Mouse (Mus musculus) liver, embryonic 11.5 days (tissue): Measurements from ENCODE around the gene Hgd. TPM values are rescaled to one million over a fixed set of nuclear protein-coding genes. Genes with fewer than 3 reads are reported as not detected.

Source experiments
- ATAC-seq: fragments of 200-750 bp; cut with Nextera tagmentation; replicated peaks from 2 replicates; pipeline ENCODE4 v1.8.0; 2017; ENCODE audit warnings: moderate number of reproducible peaks, mild to moderate bottlenecking, moderate TSS enrichment, moderate library complexity; ENCODE audit not compliant: low FRiP score
- DNase-seq: peaks from one replicate; pipeline ENCODE4 v3.0.0-alpha.2; 2017; ENCODE audit warnings: low spot score
- H3K27ac ChIP-seq: fragments of 300-500 bp; sonication (generic); 2 replicates; pipeline ENCODE4 v1.5.1; 2014; ENCODE audit warnings: mild to moderate bottlenecking, low read depth, low read length, control low read depth
- H3K27me3 ChIP-seq: fragments of 300-500 bp; sonication (generic); replicated peaks from 2 replicates; pipeline ENCODE4 v1.6.1; 2014; ENCODE audit warnings: low read length, mixed read lengths; ENCODE audit not compliant: control insufficient read depth, insufficient read depth
- H3K36me3 ChIP-seq: fragments of 300-500 bp; sonication (generic); 2 replicates; pipeline ENCODE4 v1.6.1; 2014; ENCODE audit warnings: mild to moderate bottlenecking, low read length, moderate library complexity, mixed read lengths; ENCODE audit not compliant: control insufficient read depth, insufficient read depth
- H3K4me1 ChIP-seq: fragments of 300-500 bp; sonication (generic); replicated peaks from 2 replicates; pipeline ENCODE4 v1.6.1; 2014; ENCODE audit warnings: low read length, mixed read lengths; ENCODE audit not compliant: control insufficient read depth, insufficient read depth
- H3K4me2 ChIP-seq: fragments of 300-500 bp; sonication (generic); 2 replicates; pipeline ENCODE4 v1.6.1; 2014; ENCODE audit warnings: mild to moderate bottlenecking, control low read depth, moderate library complexity
- H3K4me3 ChIP-seq: fragments of 300-500 bp; sonication (generic); 2 replicates; pipeline ENCODE4 v1.5.1; 2014; ENCODE audit warnings: low read depth, low read length, control low read depth
- H3K9ac ChIP-seq: fragments of 300-500 bp; sonication (generic); 2 replicates; pipeline ENCODE4 v1.6.1; 2014; ENCODE audit warnings: low read depth, low read length, control low read depth
- H3K9me3 ChIP-seq: fragments of 300-500 bp; sonication (generic); 2 replicates; pipeline ENCODE4 v1.6.1; 2016; ENCODE audit warnings: low read length, inconsistent platforms, mixed read lengths; ENCODE audit not compliant: control insufficient read depth
- WGBS: fragments of 180-500 bp; shearing (Covaris S2); extraction: QIAGEN DNeasy Blood & Tissue Kit; methylation state at CpG from one replicate; pipeline ENCODE4 v1.1.7; 2014; 5-methylcytosine and 5-hydroxymethylcytosine counted together
- polyA plus RNA-seq: library from polyadenylated mRNA; unstranded; fragments of >200 nt; fragmentation: Nextera tagmentation; extraction: Ambion mirVana; gene quantifications from 2 replicates; pipeline ENCODE4 v1.2.1, GENCODE M21; 2014

The Hgd gene
- polyA plus RNA-seq, 1 experiment from 2014 or later, result 13.6 TPM

DNA sequence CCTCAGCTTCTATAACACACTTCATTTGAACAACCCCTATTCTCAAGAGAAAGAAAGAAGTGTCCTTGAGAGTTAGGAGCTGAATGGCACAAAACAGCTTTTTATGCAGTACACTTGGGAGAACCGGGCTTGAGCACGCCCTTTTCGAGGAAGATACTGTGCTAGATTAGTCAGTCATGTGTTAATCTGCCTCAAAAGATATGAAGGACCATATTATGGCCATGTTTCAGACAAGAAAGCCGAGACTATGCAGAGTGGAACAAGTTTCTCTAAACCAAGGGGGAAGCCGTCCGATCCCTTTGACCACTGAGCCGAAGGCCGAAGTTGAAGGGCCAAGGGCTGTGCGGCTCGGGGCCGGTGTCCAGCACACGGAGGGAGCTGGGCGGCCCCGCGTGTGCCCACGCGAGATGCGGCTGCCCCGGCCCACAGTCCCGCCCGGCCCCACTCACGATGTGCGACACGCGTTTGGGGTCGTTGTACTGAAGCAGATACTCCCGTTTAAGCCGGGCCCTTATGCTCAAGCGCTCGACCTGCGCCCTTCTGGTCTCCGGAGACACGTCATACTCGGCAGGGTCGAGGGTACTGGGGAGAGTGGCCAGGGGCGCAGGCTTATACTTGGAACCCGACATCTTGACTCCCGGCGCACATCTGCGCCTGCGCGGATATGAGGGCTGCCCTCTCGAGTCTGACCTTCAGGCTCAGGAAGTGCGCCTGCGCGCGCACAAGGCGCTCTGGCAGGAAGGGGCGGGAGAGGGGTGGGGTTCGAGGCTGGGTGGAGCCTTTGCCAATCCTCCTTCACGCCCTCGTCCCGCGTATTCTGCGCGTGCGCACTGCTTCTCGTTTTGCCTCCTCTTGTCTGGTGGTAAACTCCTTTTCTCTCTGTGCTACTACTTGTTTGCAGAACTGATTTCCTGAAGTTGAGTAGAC, 74.0 kb downstream of the Hgd start, which contains the start of gene Ndufb4:
Gene Ndufb4 (minus strand): TSS at position 723 of the 927 bp plus-strand sequence.
- ATAC-seq, result peak; percentile 91
- WGBS, result 0% methylated on average over 50 of the region's 58 CpGs
- H3K9ac ChIP-seq, result peak within 1 kb of the TSS; percentile 87

DNA sequence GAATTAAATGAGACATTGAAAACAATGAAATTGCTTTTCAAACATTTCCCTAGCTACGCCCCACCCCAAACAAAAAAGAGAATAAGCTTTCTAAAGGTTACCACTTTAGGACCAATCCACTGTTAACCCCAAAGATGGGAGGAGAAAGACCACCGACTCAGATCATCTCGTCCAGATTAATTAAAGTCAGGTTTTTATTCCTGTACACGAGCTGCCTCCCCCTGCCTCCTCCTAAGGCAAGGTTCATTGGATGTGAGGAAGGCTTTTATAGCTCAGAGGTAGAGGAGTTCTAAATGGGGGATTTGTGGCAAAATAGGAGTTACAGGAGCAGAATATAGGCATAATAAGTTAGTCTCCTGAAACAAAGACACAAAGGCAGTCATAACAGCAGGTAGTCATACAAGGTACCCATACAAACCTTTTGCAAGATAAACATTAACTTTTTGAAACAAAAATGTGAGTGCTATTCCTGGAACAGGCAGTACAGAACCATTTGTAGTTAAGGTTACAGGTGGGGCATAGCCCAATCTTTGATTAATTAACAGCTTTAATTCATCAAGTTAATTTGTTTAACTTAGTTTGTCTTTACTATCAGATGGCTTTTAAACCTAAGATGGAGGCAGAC, 75.0 kb downstream of the Hgd start:
- ATAC-seq, result no peak

More for the DNA sequence above, 74.0 kb downstream of the Hgd start, which contains the start of gene Ndufb4:
- H3K36me3 ChIP-seq, result no peaks in the 10 kb centered on the region
- H3K27me3 ChIP-seq, result no peaks in the 10 kb centered on the region
- peak within 1 kb of the TSS; percentile 63 for H3K4me2 ChIP-seq
- H3K9me3 ChIP-seq, result no peaks in the 10 kb centered on the region
- peak within 1 kb of the TSS; percentile 83 for H3K4me3 ChIP-seq
- peak; percentile 95 for DNase-seq
- H3K27ac ChIP-seq, result peak within 1 kb of the TSS; percentile 80
- H3K4me1 ChIP-seq, result peaks cover 7% of the 10 kb centered on the region; the same call in 1 of the 2 replicates

DNA sequence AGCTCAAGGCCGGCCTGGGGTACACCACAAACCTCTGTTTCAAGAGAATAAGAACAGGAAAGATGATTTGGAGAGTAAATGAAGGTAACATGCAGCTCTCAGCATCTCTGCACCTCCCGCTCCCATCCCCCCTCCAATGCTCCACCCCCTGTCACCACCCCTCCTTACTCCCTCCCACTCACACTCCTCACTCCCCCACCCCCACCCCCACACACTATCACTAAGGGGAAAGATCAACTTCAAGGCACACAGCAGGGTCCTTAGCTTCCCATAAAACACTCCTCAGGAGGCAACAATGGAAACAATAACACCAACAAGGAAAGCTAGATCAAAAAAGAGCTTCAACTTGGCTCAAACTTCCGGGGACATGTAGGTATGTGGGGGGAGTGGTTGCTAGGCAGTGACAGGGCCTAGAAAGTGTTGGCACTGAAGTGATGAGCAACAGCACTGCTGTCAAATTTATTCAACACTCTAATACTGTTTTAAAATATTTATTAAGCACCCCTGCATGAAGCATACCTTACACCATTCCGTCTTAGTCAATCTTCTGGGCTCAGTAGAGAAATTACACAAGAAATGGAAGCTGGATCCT, 75.9 kb downstream of the Hgd start:
- ATAC-seq (no peak), DNase-seq (no peak)
- WGBS, result 40% methylated on average over 4 of the region's 4 CpGs
- Histone ChIP-seq H3K36me3 (no peaks in the 10 kb centered on the region), H3K27ac (no peak overlapping the region), H3K4me2 (no peak overlapping the region), H3K4me1 (peaks cover 7% of the 10 kb centered on the region; the same call in 1 of the 2 replicates), H3K27me3 (no peaks in the 10 kb centered on the region), H3K9ac (no peak overlapping the region), H3K9me3 (no peaks in the 10 kb centered on the region), H3K4me3 (no peak overlapping the region)

More for the DNA sequence above, 75.0 kb downstream of the Hgd start:
- H3K36me3 ChIP-seq, result no peaks in the 10 kb centered on the region
- no peak overlapping the region for H3K27ac ChIP-seq
- peak overlapping the region; percentile 50 for H3K4me2 ChIP-seq
- H3K4me1 ChIP-seq, result peaks cover 7% of the 10 kb centered on the region; the same call in 1 of the 2 replicates
- 61% methylated on average over 4 of the region's 4 CpGs for WGBS
- no peak overlapping the region; the same call in 1 of the 2 replicates for H3K4me3 ChIP-seq
- DNase-seq, result no peak
- H3K27me3 ChIP-seq, result no peaks in the 10 kb centered on the region
- H3K9ac ChIP-seq, result peak overlapping the region; percentile 87; the same call in 1 of the 2 replicates
- H3K9me3 ChIP-seq, result no peaks in the 10 kb centered on the region

DNA sequence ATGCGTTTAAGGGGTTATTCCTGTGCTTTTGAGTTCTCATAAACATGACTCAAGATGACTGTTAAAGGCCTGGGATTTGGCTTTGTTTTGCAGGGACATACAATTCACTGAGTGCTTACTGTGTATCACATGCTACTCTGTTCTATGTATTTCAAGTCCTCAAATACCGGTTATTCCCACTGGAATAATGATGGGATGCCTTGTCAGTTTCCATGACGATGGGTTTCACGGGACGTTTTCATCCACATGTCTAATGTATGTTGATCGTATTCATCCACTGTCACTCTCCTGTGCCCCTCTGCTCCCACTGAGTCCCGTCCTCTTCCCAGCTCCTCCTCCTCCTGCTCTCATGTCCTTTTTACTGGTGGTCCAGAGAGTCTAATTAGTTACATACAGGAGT, 76.8 kb downstream of the Hgd start:
- Histone ChIP-seq H3K4me2 (no peak overlapping the region), H3K27ac (no peak overlapping the region), H3K9me3 (no peaks in the 10 kb centered on the region), H3K36me3 (no peaks in the 10 kb centered on the region), H3K9ac (no peak overlapping the region), H3K27me3 (no peaks in the 10 kb centered on the region), H3K4me1 (peaks cover 2% of the 10 kb centered on the region; the same call in 1 of the 2 replicates), H3K4me3 (no peak overlapping the region)
- DNase-seq (no peak), ATAC-seq (no peak)
- WGBS, result 85% methylated on average over 7 of the region's 7 CpGs

DNA sequence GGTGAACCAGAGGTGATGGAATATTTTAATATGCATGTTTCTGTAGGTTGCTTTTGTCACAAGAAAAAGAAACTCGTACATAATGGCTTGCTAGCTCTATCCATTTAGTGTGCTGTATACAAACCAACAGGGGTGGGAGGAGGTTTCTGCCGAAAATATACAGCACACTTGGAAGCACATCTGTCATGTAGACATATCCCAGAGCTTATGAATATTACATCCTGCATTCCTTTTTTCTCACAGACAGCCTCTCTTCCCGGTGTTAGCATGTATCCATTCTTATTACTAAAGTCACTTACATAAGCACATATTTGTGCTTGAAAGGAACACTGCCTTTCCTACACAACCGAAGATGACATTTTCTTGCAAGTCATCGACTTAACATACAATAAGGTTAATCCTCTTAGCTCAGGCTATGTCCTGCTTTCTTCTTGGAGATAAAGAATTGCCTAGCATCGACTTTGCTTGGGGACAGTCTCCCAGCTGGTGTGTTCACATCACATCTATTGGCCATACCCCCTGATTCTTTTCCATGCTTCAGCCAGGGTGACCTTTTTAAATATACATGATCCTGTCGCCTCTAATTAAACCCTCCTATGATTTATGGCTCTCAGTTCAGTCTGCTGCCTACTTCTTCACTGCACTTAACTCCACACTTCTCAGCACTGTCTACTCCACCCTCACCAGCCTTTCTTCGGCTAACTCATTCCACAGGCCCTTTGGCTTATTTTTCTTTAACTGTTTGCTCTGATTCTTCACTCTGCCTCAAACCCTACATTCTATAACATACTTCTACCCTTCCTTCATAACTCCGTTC, 83.9 kb downstream of the Hgd start:
- Histone ChIP-seq H3K27me3 (no peaks in the 10 kb centered on the region), H3K9me3 (no peaks in the 10 kb centered on the region), H3K4me1 (no peaks in the 10 kb centered on the region), H3K27ac (no peak overlapping the region), H3K9ac (no peak overlapping the region), H3K4me3 (no peak overlapping the region), H3K36me3 (no peaks in the 10 kb centered on the region), H3K4me2 (no peak overlapping the region)
- no peak for DNase-seq
- ATAC-seq, result no peak
- WGBS, result 71% methylated on average over 9 of the region's 9 CpGs

DNA sequence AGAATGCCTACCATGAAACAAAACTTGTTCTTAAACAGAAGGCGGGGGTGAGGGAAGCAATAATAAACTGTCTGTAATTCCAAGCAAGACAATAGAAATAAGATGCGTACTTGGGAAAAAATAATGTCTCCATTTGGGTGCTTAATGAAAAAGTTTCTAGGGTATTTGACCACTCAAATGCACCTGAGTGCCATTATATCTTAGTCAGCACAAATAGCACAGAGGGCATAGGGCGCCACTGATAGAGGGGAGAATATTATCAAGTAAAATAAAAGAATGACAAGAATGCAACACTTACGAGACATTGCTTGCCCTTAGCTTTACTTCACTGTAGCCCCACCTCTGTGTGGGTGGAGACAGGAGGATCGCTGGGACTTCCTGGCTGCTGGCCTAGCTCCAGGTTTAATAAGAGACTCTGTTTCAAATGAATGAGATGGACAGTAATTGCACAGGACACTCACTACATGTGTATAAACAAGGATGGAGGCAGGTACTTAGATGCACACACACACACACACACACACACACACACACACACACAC, 85.5 kb downstream of the Hgd start:
- DNase-seq (no peak), ATAC-seq (no peak)
- Histone ChIP-seq H3K27ac (no peak overlapping the region), H3K4me1 (no peaks in the 10 kb centered on the region), H3K36me3 (no peaks in the 10 kb centered on the region), H3K9ac (no peak overlapping the region), H3K27me3 (no peaks in the 10 kb centered on the region), H3K4me3 (no peak overlapping the region), H3K9me3 (no peaks in the 10 kb centered on the region), H3K4me2 (no peak overlapping the region)
- WGBS, result 70% methylated on average over 5 of the region's 5 CpGs

DNA sequence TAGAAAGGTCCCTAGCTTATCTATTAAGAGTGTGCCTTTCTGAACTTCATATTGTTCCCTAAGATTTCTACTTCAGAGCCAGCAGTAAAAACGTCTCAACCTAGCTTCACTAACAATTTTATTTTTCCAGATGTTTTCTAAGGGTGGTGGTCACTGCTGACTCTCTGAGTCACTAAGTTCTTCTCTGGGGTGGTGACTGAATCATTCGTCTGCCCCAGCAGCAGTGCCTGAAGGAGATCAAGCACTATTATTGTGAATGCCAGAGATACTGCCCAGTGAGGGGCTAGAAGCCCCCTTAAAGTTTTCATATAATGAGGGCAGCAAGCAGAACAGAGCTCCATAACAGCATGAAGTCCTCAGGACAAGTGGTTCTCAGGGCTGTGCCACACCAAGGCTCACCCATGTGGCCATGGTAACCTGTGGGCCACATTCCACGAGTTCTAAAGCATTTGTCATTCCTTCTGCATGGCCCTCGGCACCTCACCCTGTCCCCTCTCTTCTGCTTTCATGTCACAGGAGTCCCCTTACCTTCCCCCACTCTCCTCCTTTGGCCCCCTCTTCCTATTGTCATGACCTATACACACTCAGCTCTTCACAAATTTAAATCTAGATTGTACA, 90.8 kb downstream of the Hgd start:
- Histone ChIP-seq H3K4me3 (no peak overlapping the region), H3K9ac (no peak overlapping the region), H3K4me2 (no peak overlapping the region), H3K9me3 (no peaks in the 10 kb centered on the region), H3K4me1 (no peaks in the 10 kb centered on the region), H3K27me3 (no peaks in the 10 kb centered on the region), H3K36me3 (no peaks in the 10 kb centered on the region), H3K27ac (no peak overlapping the region)
- DNase-seq, result no peak
- 42% methylated on average over 4 of the region's 4 CpGs for WGBS
- ATAC-seq, result no peak
